Mouse (Mus musculus) left cerebral cortex, adult 8-10 months (tissue): ENCODE measurements around the gene Slc25a54. TPM values are rescaled to one million over a fixed set of nuclear protein-coding genes. Genes with fewer than 3 reads are reported as not detected.

Experiments
- DNase-seq, 2 experiments: peaks; one replicate each; pipeline ENCODE4 v3.0.0; 2022; ENCODE audit warnings: low spot score in 2 of 2
- microRNA-seq, 2 experiments: library from miRNA; unstranded; fragments of <30 nt; microRNA quantifications; one replicate each; pipeline ENCODE4 v1.2.0; 2022
- total RNA-seq, 4 experiments: library from RNA; stranded (reverse); gene quantifications; 2 replicates each; pipeline ENCODE4 v1.2.4; 2022

Gene Slc25a54
- total RNA-seq, 4 experiments from 2014 or later = not detected

- no peak for DNase-seq
Observed at GRCm38 (mm10) chr3:109123531-109123981, 43.3 kb downstream of the Slc25a54 start.

- DNase-seq = no peak
Observed at GRCm38 (mm10) chr3:109124091-109124490, 43.8 kb downstream of the Slc25a54 start.

GRCm38 (mm10) chr3:109125531-109125930, 45.3 kb downstream of the Slc25a54 start:
- DNase-seq = no peak

- no peak for DNase-seq
Observed at GRCm38 (mm10) chr3:109129768-109130167, 49.5 kb downstream of the Slc25a54 start.

GRCm38 (mm10) chr3:109132966-109133365, 52.7 kb downstream of the Slc25a54 start:
- no peak for DNase-seq

GRCm38 (mm10) chr3:109134036-109134435, 53.8 kb downstream of the Slc25a54 start:
- DNase-seq = no peak

- no peak for DNase-seq
Observed at GRCm38 (mm10) chr3:109135352-109135751, 55.1 kb downstream of the Slc25a54 start.

GRCm38 (mm10) chr3:109152561-109152960, 72.3 kb downstream of the Slc25a54 start:
- no peak for DNase-seq

- DNase-seq = no peak
Observed at GRCm38 (mm10) chr3:109153410-109153809, 73.1 kb downstream of the Slc25a54 start.

- no peak for DNase-seq
Observed at GRCm38 (mm10) chr3:109155926-109156669, 75.8 kb downstream of the Slc25a54 start.

GRCm38 (mm10) chr3:109157481-109157880, 77.2 kb downstream of the Slc25a54 start:
- no peak for DNase-seq

- no peak for DNase-seq
Observed at GRCm38 (mm10) chr3:109164088-109164487, 83.8 kb downstream of the Slc25a54 start.

- no peak for DNase-seq
Observed at GRCm38 (mm10) chr3:109164644-109165043, 84.4 kb downstream of the Slc25a54 start.

GRCm38 (mm10) chr3:109165214-109165829, 85.1 kb downstream of the Slc25a54 start:
- DNase-seq = no peak

Small RNA genes within 50 kb of the gene (microRNA-seq; reads per million reads assigned to microRNA genes)
- gene Gm44384 = 0 reads per million in 2 experiments

Other genes with a start within 250 kb of the Slc25a54 start
- 10 to 100 TPM; 25.3 to 32.4 (median 28.7) TPM for gene Stxbp3, start 239.9 kb upstream of the Slc25a54 start, total RNA-seq
- gene Fndc7, start 190.5 kb upstream of the Slc25a54 start, total RNA-seq = under 1 TPM; 0.11 to 0.35 (median 0.14) TPM
- gene Prpf38b, start 168.7 kb upstream of the Slc25a54 start, total RNA-seq = 10 to 100 TPM; 34.9 to 45.6 (median 40.1) TPM
- 1 to 10 TPM; 2.2 to 4.6 (median 3.5) TPM for gene Henmt1, start 140.6 kb upstream of the Slc25a54 start, total RNA-seq
- not detected for gene Gm9857, start 140.0 kb upstream of the Slc25a54 start, total RNA-seq
- 10 to 100 TPM; 39.1 to 42.0 (median 40.4) TPM for gene Fam102b, start 52.9 kb upstream of the Slc25a54 start, total RNA-seq
- 1 to 10 TPM; 1.9 to 3.7 (median 2.1) TPM for gene Slc25a24, start 42.7 kb downstream of the Slc25a54 start, total RNA-seq